Mouse (Mus musculus): Measurements from ENCODE around the gene Syce2.

GRCm38 (mm10) chr8:84907493-84907892 is 35.6 kb downstream of the Syce2 start:
- TF ChIP-seq CTCF (IDR thresholded peaks at IDR 0.05; ENCODE audit: low read depth) (no peak), EP300 (IDR thresholded peaks at IDR 0.05; ENCODE audit: low read depth) (no peak)
